Mouse (Mus musculus) G1E (cell line): ENCODE measurements around the gene Grhl1. TPM values are rescaled to one million over a fixed set of nuclear protein-coding genes. Genes with fewer than 3 reads are reported as not detected.

ENCODE experiments used
- ATAC-seq: 2 replicates; pipeline ENCODE4 v1.8.0; 2016; ENCODE audit warnings: mild to moderate bottlenecking; ENCODE audit not compliant: insufficient number of reproducible peaks, poor library complexity, low FRiP score, severe bottlenecking; ENCODE audit errors: extremely low read depth
- DNase-seq: peaks from one replicate; pipeline ENCODE4 v3.0.0; 2012; ENCODE audit warnings: low spot score
- H3K27me3 ChIP-seq: 2 replicates; pipeline ENCODE4 v1.6.1; 2012; ENCODE audit warnings: mild to moderate bottlenecking, low read length, inconsistent platforms; ENCODE audit not compliant: insufficient read depth
- H3K36me3 ChIP-seq: replicated peaks from 2 replicates; pipeline ENCODE3; 2012; ENCODE audit warnings: mild to moderate bottlenecking, inconsistent platforms
- H3K4me1 ChIP-seq: 2 replicates; pipeline ENCODE4 v1.6.1; 2012; ENCODE audit warnings: low read depth, low read length, inconsistent platforms, mixed read lengths; ENCODE audit not compliant: insufficient read depth
- H3K4me3 ChIP-seq: 2 replicates; pipeline ENCODE4 v1.5.1; 2012; ENCODE audit warnings: low read depth, mild to moderate bottlenecking, inconsistent platforms, low read length, moderate library complexity, mixed read lengths
- H3K9me3 ChIP-seq: replicated peaks from 2 replicates; pipeline ENCODE4 v1.6.1; 2012; ENCODE audit warnings: inconsistent platforms
- CTCF ChIP-seq: IDR thresholded peaks from 2 replicates; pipeline ENCODE4 v1.5.1; 2012; ENCODE audit warnings: low read depth, low read length, inconsistent platforms, mixed read lengths
- GATA1 ChIP-seq: IDR thresholded peaks from 2 replicates; pipeline ENCODE4 v1.6.1; 2012; ENCODE audit warnings: borderline replicate concordance, low read length, inconsistent platforms, mixed read lengths
- GATA2 ChIP-seq: IDR thresholded peaks from 2 replicates; pipeline ENCODE4 v1.6.1; 2012; ENCODE audit warnings: low read depth, low read length, inconsistent platforms, borderline replicate concordance
- POLR2AphosphoS5 ChIP-seq: IDR thresholded peaks from 2 replicates; pipeline ENCODE4 v1.6.1; 2012; ENCODE audit warnings: low read depth, low read length, inconsistent platforms; ENCODE audit not compliant: insufficient replicate concordance
- TAL1 ChIP-seq: conservative IDR thresholded peaks from 2 replicates; pipeline ENCODE4 v1.6.1; 2012; ENCODE audit warnings: low read depth, low read length, inconsistent platforms, mixed read lengths
- polyA plus RNA-seq: library from polyadenylated mRNA; stranded (reverse); fragments of >175 nt; gene quantifications from 2 replicates; pipeline ENCODE4 v1.2.3, GENCODE M21; 2012
- total RNA-seq, 2 experiments: library from RNA; stranded (forward) in 1 of 2; stranded (reverse) in 1 of 2; fragments of 200-1000 nt in 1 of 2; fragments of >200 nt in 1 of 2; fragmentation: Nextera tagmentation in 1 of 2; gene quantifications; 2 replicates each; pipeline ENCODE4 v1.2.3; 2014 to 2017

Grhl1 gene
- total and polyA plus RNA-seq, 3 experiments = 0.57 to 2.1 (median 2.0) TPM

DNA sequence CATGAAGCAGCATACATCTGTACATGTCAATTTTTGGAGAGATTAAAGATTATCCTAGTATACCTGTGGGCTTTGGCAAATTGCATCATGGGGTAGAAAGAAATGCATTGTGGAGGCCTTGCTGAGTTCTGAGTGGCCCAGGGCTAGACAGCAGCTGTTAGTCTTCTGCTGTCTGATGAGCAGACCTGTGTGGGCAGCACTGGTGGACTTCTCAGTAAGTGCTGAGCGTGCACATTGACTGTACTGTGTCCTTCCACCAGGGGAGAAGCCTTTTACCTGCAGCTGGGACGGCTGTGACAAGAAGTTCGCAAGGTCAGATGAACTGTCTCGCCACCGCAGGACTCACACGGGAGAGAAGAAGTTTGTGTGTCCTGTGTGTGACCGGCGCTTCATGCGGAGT lies 87.8 kb downstream of the Grhl1 start:
- Histone ChIP-seq H3K36me3 (peaks cover 74% of the 10 kb centered on the region), H3K27me3 (no peaks in the 10 kb centered on the region; the same call in 1 of the 2 replicates), H3K4me1 (peaks cover 67% of the 10 kb centered on the region), H3K4me3 (0 out of 2 replicates have a peak overlapping the region, but pooled peaks have one; percentile 0), H3K9me3 (no peaks in the 10 kb centered on the region)
- DNase-seq (no peak), ATAC-seq (no peak)
- TF ChIP-seq GATA1 = no peak
- TF ChIP-seq GATA2 = no peak
- TF ChIP-seq POLR2AphosphoS5 = no peak
- no peak for TF ChIP-seq CTCF
- no peak for TF ChIP-seq TAL1

DNA sequence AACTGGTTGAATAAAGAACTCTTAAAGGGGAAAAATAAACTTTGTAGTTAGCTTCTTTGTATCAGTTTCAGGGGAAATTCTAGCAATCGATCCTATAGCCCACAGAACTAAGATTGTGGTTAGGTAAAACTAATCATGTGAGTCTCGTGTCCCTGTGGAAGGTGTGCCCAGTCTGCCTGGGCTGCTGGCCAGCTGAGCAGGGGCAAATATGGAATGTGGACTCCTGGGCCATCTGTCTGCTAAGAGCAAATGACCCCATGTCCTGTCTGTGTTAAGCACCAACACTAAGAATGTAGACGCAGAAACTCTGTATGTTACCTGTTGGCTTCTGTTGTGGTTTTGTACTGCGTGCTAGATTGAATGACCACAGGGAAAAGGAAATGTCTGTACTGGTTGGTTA lies 89.0 kb downstream of the Grhl1 start:
- peaks cover 63% of the 10 kb centered on the region for H3K36me3 ChIP-seq
- TF ChIP-seq GATA1 (no peak), GATA2 (no peak), TAL1 (no peak)
- no peaks in the 10 kb centered on the region for H3K27me3 ChIP-seq
- peaks cover 59% of the 10 kb centered on the region for H3K4me1 ChIP-seq
- no peak overlapping the region for H3K4me3 ChIP-seq
- ATAC-seq (no peak), DNase-seq (no peak)
- no peaks in the 10 kb centered on the region for H3K9me3 ChIP-seq

DNA sequence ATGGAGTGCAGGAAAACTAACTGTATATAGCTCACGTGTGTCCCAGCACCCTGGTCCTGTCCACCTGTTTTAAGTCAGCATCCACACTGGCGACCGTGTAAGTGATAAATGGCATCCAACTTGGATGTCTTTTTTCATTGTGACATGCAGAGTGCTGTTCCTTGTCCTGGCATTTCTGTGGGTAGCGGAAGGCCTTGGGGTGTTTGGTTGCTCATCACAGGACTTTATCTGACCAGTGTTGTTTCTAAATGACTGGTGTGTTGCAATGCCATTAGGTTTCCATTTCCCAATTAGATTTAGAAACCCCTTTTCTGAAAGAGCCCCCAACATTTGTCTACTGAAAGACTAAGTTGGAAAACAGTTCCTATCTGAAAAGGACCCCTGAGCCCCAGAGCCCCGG lies 90.0 kb downstream of the Grhl1 start:
- Histone ChIP-seq H3K36me3 (peaks cover 53% of the 10 kb centered on the region), H3K27me3 (peaks cover 6% of the 10 kb centered on the region; the same call in 1 of the 2 replicates), H3K9me3 (no peaks in the 10 kb centered on the region), H3K4me1 (peaks cover 55% of the 10 kb centered on the region), H3K4me3 (no peak overlapping the region)
- ATAC-seq = no peak
- DNase-seq = no peak
- no peak for TF ChIP-seq TAL1
- no peak for TF ChIP-seq CTCF
- TF ChIP-seq POLR2AphosphoS5 = no peak

Other genes with a start within 250 kb of the Grhl1 start
- gene Taf1b, start 73.9 kb upstream of the Grhl1 start, total RNA-seq (2014; fragmentation: Nextera tagmentation) = 28.6 and 38.8 TPM in 2 replicates
- gene Taf1b, start 73.9 kb upstream of the Grhl1 start, total RNA-seq (2017) = 42.0 and 43.1 TPM in 2 replicates
- 2.5 and 2.7 TPM in 2 replicates for gene Taf1b, start 73.9 kb upstream of the Grhl1 start, polyA plus RNA-seq
- 16.0 and 18.9 TPM in 2 replicates for gene Klf11, start 79.0 kb downstream of the Grhl1 start, total RNA-seq (2014; fragmentation: Nextera tagmentation)
- gene Klf11, start 79.0 kb downstream of the Grhl1 start, total RNA-seq (2017) = 7.0 and 7.5 TPM in 2 replicates
- 17.4 and 19.2 TPM in 2 replicates for gene Klf11, start 79.0 kb downstream of the Grhl1 start, polyA plus RNA-seq
- 1.2 TPM in 1 of 2 replicates, not detected in the other for gene Cys1, start 109.5 kb downstream of the Grhl1 start, total RNA-seq (2014; fragmentation: Nextera tagmentation)
- 0.12 TPM in 1 of 2 replicates, not detected in the other for gene Cys1, start 109.5 kb downstream of the Grhl1 start, total RNA-seq (2017)
- gene Cys1, start 109.5 kb downstream of the Grhl1 start, polyA plus RNA-seq = not detected in 2 replicates
- 330 and 343 TPM in 2 replicates for gene Rrm2, start 136.0 kb downstream of the Grhl1 start, total RNA-seq (2014; fragmentation: Nextera tagmentation)
- 304 and 352 TPM in 2 replicates for gene Rrm2, start 136.0 kb downstream of the Grhl1 start, total RNA-seq (2017)
- 504 and 622 TPM in 2 replicates for gene Rrm2, start 136.0 kb downstream of the Grhl1 start, polyA plus RNA-seq